Mouse (Mus musculus): ENCODE measurements around the gene Mbd5.
"Not testable (repeated sequence)": the region's sequence is repeated elsewhere in the genome, so short reads cannot be mapped to it uniquely, and the experiment has no call there.

Mbd5 gene

DNA sequence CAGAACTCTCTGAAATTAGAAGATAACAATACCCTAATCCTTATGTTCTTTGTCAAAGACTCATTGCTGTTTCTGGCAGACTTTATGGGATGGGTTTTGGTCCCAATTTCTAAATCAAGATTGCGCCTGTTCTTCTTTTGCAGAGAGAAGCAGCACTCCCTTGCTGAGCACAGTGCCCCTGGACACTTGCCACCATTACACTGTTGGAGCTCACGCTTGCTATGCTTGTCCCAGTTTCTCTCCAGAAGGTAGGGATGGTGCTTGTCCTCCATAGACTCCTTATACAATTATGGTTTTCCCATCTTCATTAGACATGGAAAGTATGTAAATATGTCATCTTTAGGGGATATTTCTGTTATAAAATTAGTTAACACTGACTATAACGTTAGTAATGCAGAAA, 220.5 kb downstream of the Mbd5 start:
- DNase-seq, result no peak

DNA sequence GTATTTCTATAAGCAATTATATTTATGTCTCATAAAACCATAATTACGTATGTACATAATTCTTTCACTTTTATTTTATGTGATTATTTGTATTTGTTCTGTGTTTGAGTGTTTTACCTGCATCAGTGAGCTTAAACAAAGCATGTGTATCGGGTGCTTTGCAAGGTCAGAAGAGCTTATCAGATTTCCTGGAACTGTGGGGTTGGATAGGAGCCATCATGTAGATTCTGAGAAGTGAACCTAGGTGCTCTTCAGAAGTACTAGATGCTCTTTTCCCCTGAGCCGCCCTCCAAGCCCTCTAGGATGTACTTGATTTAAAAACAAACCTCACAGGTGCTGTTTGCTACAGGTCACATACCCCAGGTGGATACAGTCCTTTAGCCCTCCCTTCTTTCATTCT, 227.7 kb downstream of the Mbd5 start:
- no peak for DNase-seq

DNA sequence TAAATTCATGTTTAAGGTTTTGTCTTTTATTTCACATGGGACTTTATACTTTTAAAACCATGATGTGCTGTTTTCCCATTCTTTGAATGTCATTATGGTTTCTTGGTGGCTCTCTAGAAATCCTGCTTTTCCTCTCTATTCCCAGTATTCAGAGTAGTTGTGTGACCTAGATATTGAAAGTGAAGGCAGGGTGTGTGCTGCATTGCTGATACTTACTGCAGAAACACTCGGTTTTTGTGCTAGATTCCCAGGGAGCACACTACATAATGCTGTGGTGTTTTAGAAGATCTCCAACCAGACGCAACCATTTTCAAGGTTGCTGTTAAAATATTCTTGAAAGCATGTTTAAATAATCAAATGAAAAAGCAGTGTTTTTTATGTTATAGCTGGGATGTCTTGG, 241.7 kb downstream of the Mbd5 start:
- DNase-seq, result no peak

- no peak for DNase-seq
Observed at GRCm38 (mm10) chr2:49191695-49192094, 242.4 kb downstream of the Mbd5 start.

GRCm38 (mm10) chr2:49204081-49204480, 254.8 kb downstream of the Mbd5 start:
- no peak for DNase-seq

GRCm38 (mm10) chr2:49205692-49206091, 256.4 kb downstream of the Mbd5 start:
- DNase-seq, result not testable (repeated sequence)

GRCm38 (mm10) chr2:49209349-49209748, 260.0 kb downstream of the Mbd5 start:
- DNase-seq, result no peak

GRCm38 (mm10) chr2:49210408-49210807, 261.1 kb downstream of the Mbd5 start:
- DNase-seq, result no peak

DNA sequence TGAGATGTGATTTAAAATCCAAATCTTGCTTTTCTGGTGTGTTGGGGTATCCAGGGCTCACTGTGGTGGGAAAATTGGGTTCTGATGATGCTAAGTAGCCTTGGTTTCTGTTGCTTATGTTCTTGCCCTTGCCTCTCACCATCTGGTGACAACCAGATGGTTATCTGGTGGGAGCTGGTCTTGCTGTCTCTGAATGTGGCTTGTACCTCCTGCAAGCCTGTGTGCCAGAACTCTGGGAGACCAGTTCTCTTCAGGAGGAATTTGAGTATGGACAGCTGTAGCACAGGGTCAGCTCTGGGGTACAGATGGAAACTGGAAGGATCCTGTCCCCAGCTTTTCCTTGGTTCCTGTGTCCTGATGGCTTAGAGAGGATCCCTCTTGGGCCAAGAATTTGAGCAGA, 280.4 kb downstream of the Mbd5 start:
- DNase-seq, result no peak

- DNase-seq, result no peak
Observed at GRCm38 (mm10) chr2:49234064-49234463, 284.8 kb downstream of the Mbd5 start.

GRCm38 (mm10) chr2:49241715-49242114, 292.4 kb downstream of the Mbd5 start:
- DNase-seq, result no peak

GRCm38 (mm10) chr2:49264092-49264491, 314.8 kb downstream of the Mbd5 start:
- no peak for DNase-seq

- DNase-seq, result no peak
Observed at GRCm38 (mm10) chr2:49272295-49272967, 323.1 kb downstream of the Mbd5 start.

GRCm38 (mm10) chr2:49276017-49276722, 326.9 kb downstream of the Mbd5 start:
- no peak for DNase-seq

DNA sequence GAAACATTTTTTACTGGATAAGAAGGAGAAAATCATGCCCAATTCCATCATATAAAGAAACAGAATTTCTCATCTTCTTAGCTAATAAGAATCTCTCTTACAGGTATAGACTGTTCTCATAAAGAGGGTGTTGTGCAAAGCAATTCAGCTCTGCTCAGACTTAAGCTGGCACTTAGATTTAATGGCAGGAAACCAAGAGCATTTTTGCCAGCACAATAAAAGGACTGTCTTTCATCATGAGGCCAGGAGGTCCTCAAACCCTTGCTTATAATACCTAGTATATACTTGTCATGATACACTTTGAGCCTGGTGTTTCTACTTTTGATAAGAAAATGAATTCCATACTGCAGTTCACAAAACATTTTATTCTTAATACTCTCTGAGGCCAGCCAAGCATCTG, 331.2 kb downstream of the Mbd5 start:
- DNase-seq, result no peak

DNA sequence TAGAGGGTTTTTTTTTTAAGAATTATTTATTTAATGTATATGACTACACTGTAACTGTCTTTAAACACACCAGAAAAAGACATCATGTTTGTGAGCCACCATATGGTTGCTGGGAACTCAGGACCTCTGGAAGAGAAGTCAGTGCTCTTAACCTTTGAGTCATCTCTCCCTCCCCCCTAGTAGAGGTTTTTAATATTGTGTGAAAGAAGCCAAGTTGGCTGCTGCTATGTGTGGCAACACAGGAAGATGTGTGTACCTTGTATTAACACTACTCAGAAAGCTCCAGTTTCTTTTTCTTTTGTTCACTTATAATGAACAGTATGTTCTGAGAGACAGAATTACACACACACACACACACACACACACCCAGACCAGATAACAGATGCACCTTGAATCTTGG, 334.3 kb downstream of the Mbd5 start:
- no peak for DNase-seq

DNA sequence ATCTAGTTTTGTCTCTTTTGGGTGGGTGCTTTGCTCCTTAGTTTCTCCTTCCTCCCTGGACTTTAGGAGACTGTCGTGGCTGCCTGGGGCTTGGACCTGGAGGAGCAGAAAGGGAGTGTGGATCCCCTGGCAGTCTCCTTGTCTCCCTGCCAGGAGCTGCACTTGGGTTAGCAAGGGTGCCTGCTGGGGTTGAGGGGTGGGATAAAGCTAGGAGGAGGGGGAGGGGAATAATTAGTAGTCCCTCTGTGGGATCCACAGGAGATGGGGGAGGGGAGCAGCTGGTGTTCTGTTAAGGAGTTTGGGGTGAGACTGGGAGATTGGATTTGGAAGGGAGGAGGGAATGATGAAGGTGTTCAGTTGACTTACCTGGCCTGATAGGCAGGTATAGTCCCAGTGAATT, 337.7 kb downstream of the Mbd5 start:
- no peak for DNase-seq

DNA sequence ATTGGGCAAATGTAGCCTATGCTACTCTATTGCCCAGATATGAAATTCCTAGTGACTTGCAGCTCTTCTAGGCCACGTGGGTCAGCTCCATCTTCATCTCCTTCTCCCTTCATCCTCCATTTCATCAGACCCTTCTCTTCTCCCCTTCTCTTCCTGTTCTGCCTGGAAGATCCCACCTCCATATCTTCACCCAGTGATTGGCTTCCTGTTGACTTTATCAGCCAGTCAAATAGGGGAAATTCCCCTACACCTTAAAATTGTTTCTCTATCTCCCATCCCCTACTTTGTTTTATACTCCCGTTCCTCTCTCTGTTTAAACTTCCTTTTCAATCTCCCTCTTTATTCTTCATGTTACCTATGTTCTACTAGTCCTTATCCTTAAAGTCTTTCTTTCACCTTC, 342.4 kb downstream of the Mbd5 start:
- no peak for DNase-seq

DNA sequence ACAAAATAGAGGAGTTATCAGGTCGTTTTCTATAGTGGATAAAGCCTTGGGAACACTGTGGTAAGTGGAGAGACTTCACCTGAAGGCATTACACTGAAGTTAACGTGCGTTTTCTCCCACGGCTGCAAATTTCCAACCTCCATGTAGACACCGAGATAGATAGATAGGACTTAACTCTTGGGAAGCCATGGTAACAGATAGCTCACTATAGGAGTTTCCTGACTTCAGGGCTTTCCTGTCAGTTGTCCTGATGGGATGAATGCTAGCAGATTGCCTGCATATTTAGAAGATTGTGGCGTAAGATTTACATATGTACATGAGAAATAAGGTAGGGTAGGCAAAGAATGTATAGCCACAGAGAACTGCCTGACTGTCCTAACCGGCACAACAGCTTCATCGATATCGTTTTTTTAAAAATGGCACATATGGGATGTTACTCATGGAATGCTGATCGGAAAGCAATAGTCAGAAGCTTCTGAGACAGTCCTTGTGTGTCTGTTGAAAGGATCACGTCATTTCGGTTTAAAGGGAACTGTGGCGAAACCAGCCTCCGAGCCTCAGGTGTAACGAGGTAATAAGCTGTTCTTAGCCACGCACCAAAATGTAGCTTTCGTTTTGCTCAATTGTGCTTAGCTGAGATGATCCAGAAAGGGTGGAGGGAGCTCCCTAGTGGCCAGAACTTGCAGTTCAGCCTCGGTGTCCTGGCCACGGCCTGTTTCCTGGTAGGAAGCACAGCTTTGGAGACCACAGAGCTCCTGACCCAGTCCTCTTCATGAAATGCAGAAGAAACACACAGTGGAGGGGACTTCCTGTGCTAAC, 363.5 kb downstream of the Mbd5 start:
- peak; percentile 88 for DNase-seq

GRCm38 (mm10) chr2:49333594-49333993, 384.3 kb downstream of the Mbd5 start:
- DNase-seq, result no peak

GRCm38 (mm10) chr2:49335267-49335666, 386.0 kb downstream of the Mbd5 start:
- no peak for DNase-seq

DNA sequence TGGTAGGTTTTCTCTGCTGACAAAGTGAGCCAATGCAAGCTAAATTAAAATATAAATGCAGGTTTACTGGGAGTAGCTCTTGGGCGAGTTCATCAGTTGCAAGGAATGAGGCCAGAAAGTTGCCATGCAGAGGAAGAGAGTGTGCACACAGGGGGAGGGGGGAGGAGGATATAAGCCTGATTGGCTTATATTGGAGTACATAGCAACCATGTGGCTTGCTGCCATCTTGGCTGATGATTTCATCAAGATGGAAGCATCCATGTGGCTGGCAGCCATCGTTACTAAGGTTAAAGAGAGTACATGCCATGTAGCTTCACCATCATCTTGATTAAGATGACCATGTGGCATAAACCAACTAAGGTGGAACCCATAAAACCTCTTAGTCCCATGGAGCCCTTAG, 395.0 kb downstream of the Mbd5 start:
- no peak for DNase-seq

DNA sequence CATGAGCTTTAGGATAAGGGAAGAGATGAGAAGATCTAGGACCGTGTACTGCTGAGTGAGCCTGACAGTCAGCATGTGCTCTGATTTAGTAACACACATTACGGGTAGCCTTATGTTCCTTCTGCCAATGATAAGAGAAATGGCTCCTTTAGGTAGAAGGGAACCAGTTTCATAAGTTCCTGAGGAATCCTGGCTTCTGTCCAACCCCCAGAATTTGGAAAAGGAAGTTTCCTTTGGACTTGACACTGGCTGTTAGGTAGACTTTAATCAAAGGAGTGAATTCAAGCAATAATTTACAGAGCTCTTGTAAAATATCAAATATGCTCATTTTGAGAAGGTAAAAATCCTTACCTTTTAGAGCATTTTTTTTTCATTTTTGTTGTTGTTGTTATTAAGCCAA, 396.5 kb downstream of the Mbd5 start:
- peak; percentile 18 for DNase-seq

- peak; percentile 94 for DNase-seq
Observed at GRCm38 (mm10) chr2:49349813-49350212, 400.5 kb downstream of the Mbd5 start.
